Mouse (Mus musculus) lung, adult 2 months (tissue): Measurements from ENCODE around the gene Atp2a2.

ENCODE experiments used
- CTCF ChIP-seq: fragments of 200-500 bp; IDR thresholded peaks from 2 replicates; pipeline ENCODE4 v1.5.1; 2011; ENCODE audit warnings: mild to moderate bottlenecking, low read length, control low read depth; ENCODE audit not compliant: insufficient read depth
- POLR2A ChIP-seq: fragments of 200-500 bp; IDR thresholded peaks from 2 replicates; pipeline ENCODE4 v1.6.1; 2011; ENCODE audit warnings: low read depth, mild to moderate bottlenecking, control low read depth, low read length, borderline replicate concordance; ENCODE audit errors: extremely low read depth

GRCm38 (mm10) chr5:122423083-122423482, 78.9 kb downstream of the Atp2a2 start:
- TF ChIP-seq CTCF (no peak), POLR2A (no peak)
